Mouse (Mus musculus) myocyte (in vitro differentiated cells): ENCODE measurements around the gene Selenoi.

Source experiments
- CEBPB ChIP-seq: IDR thresholded peaks from 2 replicates; pipeline ENCODE4 v1.6.1; 2011; ENCODE audit warnings: mild to moderate bottlenecking, moderate library complexity; ENCODE audit not compliant: poor library complexity, insufficient read depth, severe bottlenecking
- E2F4 ChIP-seq: IDR thresholded peaks from one replicate; pipeline ENCODE4 v1.6.1; 2011; ENCODE audit warnings: mild to moderate bottlenecking, control low read depth, moderate library complexity; ENCODE audit not compliant: insufficient read depth
- MAX ChIP-seq: IDR thresholded peaks from one replicate; pipeline ENCODE4 v1.6.1; 2011; ENCODE audit warnings: low read depth, mild to moderate bottlenecking, control low read depth
- MYOD1 ChIP-seq, 3 experiments: IDR thresholded peaks; one replicate each; pipeline ENCODE4 v1.6.1; 2011; ENCODE audit warnings: control low read depth in 2 of 3, low read depth in 2 of 3, mild to moderate bottlenecking in 2 of 3, moderate library complexity in 1 of 3; ENCODE audit not compliant: insufficient read length in 2 of 3, control insufficient read depth in 1 of 3
- MYOG ChIP-seq, 3 experiments: IDR thresholded peaks; one replicate each; pipeline ENCODE4 v1.6.1; 2011; ENCODE audit warnings: control low read depth in 2 of 3, low read depth in 2 of 3, mild to moderate bottlenecking in 2 of 3; ENCODE audit not compliant: insufficient read length in 2 of 3, control insufficient read depth in 1 of 3, insufficient read depth in 1 of 3
- POLR2A ChIP-seq: IDR thresholded peaks from one replicate; pipeline ENCODE4 v1.6.1; 2011; ENCODE audit warnings: low read depth, mild to moderate bottlenecking, control low read depth, moderate library complexity; ENCODE audit not compliant: insufficient read length
- POLR2AphosphoS2 ChIP-seq: IDR thresholded peaks from one replicate; pipeline ENCODE4 v1.6.1; 2011; ENCODE audit warnings: low read depth, control low read depth; ENCODE audit not compliant: insufficient read length
- SRF ChIP-seq: IDR thresholded peaks from one replicate; pipeline ENCODE4 v1.6.1; 2011; ENCODE audit warnings: low read depth; ENCODE audit not compliant: control insufficient read depth, insufficient read length
- TCF12 ChIP-seq: IDR thresholded peaks from one replicate; pipeline ENCODE4 v1.6.1; 2011; ENCODE audit warnings: mild to moderate bottlenecking, control low read depth; ENCODE audit not compliant: poor library complexity, insufficient read depth, severe bottlenecking
- TCF3 ChIP-seq: IDR thresholded peaks from one replicate; pipeline ENCODE4 v1.6.1; 2011; ENCODE audit warnings: low read depth, control low read depth; ENCODE audit not compliant: insufficient read length
- USF1 ChIP-seq: IDR thresholded peaks from one replicate; pipeline ENCODE4 v1.6.1; 2011; ENCODE audit warnings: low read depth, mild to moderate bottlenecking, control low read depth, moderate library complexity

DNA sequence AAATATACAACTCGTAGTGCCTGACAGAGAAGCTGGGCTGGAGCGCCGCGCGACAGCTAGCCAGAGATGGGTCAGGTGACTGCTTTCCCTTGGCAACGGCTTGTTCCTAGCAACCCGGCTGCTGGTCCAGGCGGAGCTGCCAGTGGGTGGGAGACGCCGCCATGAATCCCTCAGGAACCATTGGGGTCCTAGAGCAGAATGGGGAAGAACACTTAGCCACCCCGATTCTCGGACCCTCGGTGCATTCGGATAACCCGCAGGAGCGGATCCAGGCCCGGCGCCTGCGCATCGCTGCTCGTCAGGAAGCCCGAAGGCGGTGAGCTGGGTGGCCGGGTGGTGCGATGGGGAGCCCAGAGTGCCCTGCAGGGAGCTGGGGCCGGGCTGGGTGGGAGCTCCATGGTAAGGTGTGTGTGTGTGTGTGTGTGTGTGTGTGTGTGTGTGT is 48.9 kb downstream of the Selenoi start, which contains the start of gene Drc1:
- TF ChIP-seq E2F4 = no peak
- no peak for TF ChIP-seq USF1
- no peak for TF ChIP-seq POLR2A
- TF ChIP-seq CEBPB = no peak
- no peak for TF ChIP-seq MYOG (IDR thresholded peaks at IDR 0.05; ENCODE audit: control insufficient read depth in 1 of 3, insufficient read depth in 1 of 3, insufficient read length in 2 of 3, low read depth in 2 of 3)
- no peak for TF ChIP-seq TCF12
- no peak for TF ChIP-seq MAX
- no peak for TF ChIP-seq SRF
- no peak for TF ChIP-seq POLR2AphosphoS2
- no peak for TF ChIP-seq MYOD1 (IDR thresholded peaks at IDR 0.05; ENCODE audit: control insufficient read depth in 1 of 3, insufficient read length in 2 of 3, low read depth in 2 of 3)
- TF ChIP-seq TCF3 = no peak
